Mouse (Mus musculus): ENCODE measurements around the gene Sox5. TPM values are rescaled to one million over a fixed set of nuclear protein-coding genes. Genes with fewer than 3 reads are reported as not detected.

Sox5 gene
- polyA plus RNA-seq (2014; fragmentation: Nextera tagmentation; extraction: Ambion mirVana) = 23.4 and 29.4 TPM in 2 replicates

DNA sequence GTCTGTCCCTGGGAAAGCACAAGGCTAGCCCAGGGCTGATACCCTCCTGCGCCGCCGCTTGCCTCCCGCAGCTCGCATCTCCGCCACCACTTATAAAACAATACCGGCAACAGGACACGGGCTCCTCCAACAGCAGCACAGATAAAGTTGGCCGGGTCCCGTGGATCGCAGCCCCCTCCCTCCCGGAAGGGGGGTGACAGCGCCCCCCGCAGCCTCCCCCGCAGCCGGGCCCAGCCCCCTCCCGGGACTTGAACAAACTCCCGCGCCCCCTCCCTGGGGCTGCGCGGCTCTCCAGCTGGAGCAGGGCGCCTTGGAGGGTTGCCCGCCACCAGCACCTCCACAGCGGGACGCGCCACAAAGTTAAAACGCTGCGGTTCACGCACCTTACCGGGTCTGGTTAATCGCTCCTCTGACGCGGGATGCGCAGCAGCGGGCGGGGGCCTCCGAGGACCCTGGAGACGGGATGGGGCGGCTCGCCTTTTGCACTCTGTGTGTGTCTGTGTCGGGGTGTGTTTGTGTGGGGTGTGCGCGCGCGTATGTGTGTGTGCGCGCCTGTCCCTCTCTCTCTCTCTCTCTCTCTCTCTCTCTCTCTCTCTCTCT, at the start of gene Sox5:
Gene Sox5 (minus strand): TSS at position 547 of the 600 bp plus-strand sequence.
- ATAC-seq (replicated peaks; ENCODE audit: insufficient number of reproducible peaks, low FRiP score, low TSS enrichment, low read depth) (peak; percentile 77), DNase-seq (ENCODE audit: low spot score) (peak; percentile 60)
- Histone ChIP-seq H3K9ac (replicated peaks; ENCODE audit: low read length) (peak within 1 kb of the TSS; percentile 77), H3K27ac (replicated peaks; ENCODE audit: low read depth, low read length) (no peak within 1 kb of the TSS), H3K36me3 (replicated peaks; ENCODE audit: control insufficient read depth, insufficient read depth, low read depth, low read length) (no peaks in the 10 kb centered on the region), H3K4me2 (ENCODE audit: low read depth, low read length) (peak within 1 kb of the TSS; percentile 97), H3K9me3 (replicated peaks; ENCODE audit: control insufficient read depth, low read length) (no peaks in the 10 kb centered on the region), H3K27me3 (ENCODE audit: control insufficient read depth, insufficient read depth, low read length) (peaks cover 5% of the 10 kb centered on the region; the same call in 1 of the 2 replicates), H3K4me3 (ENCODE audit: low read depth, low read length) (peak within 1 kb of the TSS; percentile 77), H3K4me1 (ENCODE audit: control insufficient read depth, insufficient read depth, low read length) (0 out of 2 replicates have a peak, but pooled peaks cover 6% of the 10 kb centered on the region)
- under 1% methylated on average over 43 of the region's 47 CpGs for WGBS

DNA sequence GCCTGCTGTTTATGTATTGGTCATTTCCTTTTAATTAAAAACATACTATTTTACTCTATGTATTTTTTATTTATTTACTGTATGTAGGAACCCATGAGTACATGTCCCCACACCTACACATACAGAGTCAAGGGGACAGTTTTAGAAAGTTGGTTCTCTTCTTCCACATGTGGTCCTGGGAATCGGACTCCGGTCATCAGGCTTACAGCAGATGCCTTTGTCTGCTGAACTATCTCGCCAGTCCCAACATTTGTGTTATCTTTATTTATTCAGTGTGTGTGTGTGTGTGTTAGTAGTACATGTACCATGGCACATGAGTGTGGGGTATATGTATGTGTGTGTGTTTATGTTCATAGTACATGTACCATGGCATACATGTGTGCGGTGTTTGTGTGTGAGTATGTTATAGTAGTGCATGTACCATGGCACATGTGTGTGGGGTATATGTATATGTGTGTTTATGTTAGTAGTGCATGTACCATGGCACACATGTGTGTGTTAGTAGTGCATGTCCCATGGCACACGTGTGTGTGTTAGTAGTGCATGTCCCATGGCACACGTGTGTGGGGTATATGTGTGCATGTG, 43.3 kb upstream of the Sox5 start:
- Histone ChIP-seq H3K4me2 (ENCODE audit: low read depth, low read length) (no peak overlapping the region), H3K4me1 (ENCODE audit: control insufficient read depth, insufficient read depth, low read length) (no peaks in the 10 kb centered on the region), H3K4me3 (ENCODE audit: low read depth, low read length) (no peak overlapping the region), H3K27me3 (ENCODE audit: control insufficient read depth, insufficient read depth, low read length) (no peaks in the 10 kb centered on the region), H3K27ac (replicated peaks; ENCODE audit: low read depth, low read length) (no peak overlapping the region), H3K36me3 (replicated peaks; ENCODE audit: control insufficient read depth, insufficient read depth, low read depth, low read length) (no peaks in the 10 kb centered on the region), H3K9ac (replicated peaks; ENCODE audit: low read length) (no peak overlapping the region), H3K9me3 (replicated peaks; ENCODE audit: control insufficient read depth, low read length) (no peaks in the 10 kb centered on the region)
- ATAC-seq (replicated peaks; ENCODE audit: insufficient number of reproducible peaks, low FRiP score, low TSS enrichment, low read depth) (no peak), DNase-seq (ENCODE audit: low spot score) (no peak)
- WGBS = 92% methylated on average over 6 of the region's 6 CpGs

DNA sequence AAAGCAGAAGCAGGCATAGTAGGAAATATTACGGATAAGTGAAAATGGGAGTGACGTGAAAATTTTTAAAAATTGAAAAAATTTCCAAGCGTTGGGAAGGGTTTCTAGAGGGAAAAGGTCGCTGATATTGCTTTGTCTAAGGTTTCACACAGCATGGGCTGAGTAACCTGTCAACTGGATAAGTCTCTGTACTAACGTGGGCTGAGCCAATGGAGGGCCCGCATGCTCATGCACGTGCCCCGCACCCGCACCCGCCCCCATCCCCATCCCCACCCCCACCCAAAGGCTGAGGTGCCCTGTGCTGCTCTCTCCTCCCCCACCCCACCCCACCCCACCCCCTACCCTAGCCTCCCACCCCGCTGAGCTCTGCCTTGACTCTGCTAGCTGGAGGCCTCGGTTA, 42.4 kb upstream of the Sox5 start:
- Histone ChIP-seq H3K27me3 (ENCODE audit: control insufficient read depth, insufficient read depth, low read length) (no peaks in the 10 kb centered on the region), H3K4me3 (ENCODE audit: low read depth, low read length) (no peak overlapping the region), H3K36me3 (replicated peaks; ENCODE audit: control insufficient read depth, insufficient read depth, low read depth, low read length) (no peaks in the 10 kb centered on the region), H3K27ac (replicated peaks; ENCODE audit: low read depth, low read length) (no peak overlapping the region), H3K4me1 (ENCODE audit: control insufficient read depth, insufficient read depth, low read length) (no peaks in the 10 kb centered on the region), H3K9me3 (replicated peaks; ENCODE audit: control insufficient read depth, low read length) (no peaks in the 10 kb centered on the region), H3K4me2 (ENCODE audit: low read depth, low read length) (no peak overlapping the region), H3K9ac (replicated peaks; ENCODE audit: low read length) (no peak overlapping the region)
- 0 out of 2 replicates have a peak, but pooled peaks have one; percentile 56 for ATAC-seq (replicated peaks; ENCODE audit: insufficient number of reproducible peaks, low FRiP score, low TSS enrichment, low read depth)
- DNase-seq (ENCODE audit: low spot score) = no peak
- 69% methylated on average over 12 of the region's 12 CpGs for WGBS

DNA sequence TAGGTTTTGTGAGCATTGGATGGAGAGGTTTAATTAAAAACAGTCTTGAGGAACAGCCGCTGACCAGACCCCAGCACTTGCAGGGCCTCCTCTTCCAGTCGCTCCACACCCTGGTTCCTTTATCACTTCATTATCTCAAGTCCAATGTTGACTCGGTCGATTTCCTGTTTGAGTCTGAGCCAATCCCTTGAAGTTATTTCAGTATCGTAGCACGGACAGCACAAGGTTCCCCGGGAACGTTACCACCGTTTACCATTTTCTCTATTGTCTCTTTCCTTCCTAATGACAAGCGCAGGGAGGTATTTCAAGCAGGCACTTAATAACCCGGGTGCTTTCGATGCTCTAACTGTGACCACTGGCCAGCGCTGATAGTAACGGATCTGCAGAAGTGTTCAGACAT, 40.8 kb upstream of the Sox5 start:
- WGBS = 59% methylated on average over 14 of the region's 14 CpGs
- H3K27me3 ChIP-seq (ENCODE audit: control insufficient read depth, insufficient read depth, low read length) = no peaks in the 10 kb centered on the region
- no peak overlapping the region for H3K9ac ChIP-seq (replicated peaks; ENCODE audit: low read length)
- ATAC-seq (replicated peaks; ENCODE audit: insufficient number of reproducible peaks, low FRiP score, low TSS enrichment, low read depth) (no peak), DNase-seq (ENCODE audit: low spot score) (no peak)
- H3K36me3 ChIP-seq (replicated peaks; ENCODE audit: control insufficient read depth, insufficient read depth, low read depth, low read length) = no peaks in the 10 kb centered on the region
- no peaks in the 10 kb centered on the region for H3K9me3 ChIP-seq (replicated peaks; ENCODE audit: control insufficient read depth, low read length)
- no peak overlapping the region for H3K4me3 ChIP-seq (ENCODE audit: low read depth, low read length)
- H3K4me1 ChIP-seq (ENCODE audit: control insufficient read depth, insufficient read depth, low read length) = no peaks in the 10 kb centered on the region
- H3K4me2 ChIP-seq (ENCODE audit: low read depth, low read length) = no peak overlapping the region
- H3K27ac ChIP-seq (replicated peaks; ENCODE audit: low read depth, low read length) = no peak overlapping the region

DNA sequence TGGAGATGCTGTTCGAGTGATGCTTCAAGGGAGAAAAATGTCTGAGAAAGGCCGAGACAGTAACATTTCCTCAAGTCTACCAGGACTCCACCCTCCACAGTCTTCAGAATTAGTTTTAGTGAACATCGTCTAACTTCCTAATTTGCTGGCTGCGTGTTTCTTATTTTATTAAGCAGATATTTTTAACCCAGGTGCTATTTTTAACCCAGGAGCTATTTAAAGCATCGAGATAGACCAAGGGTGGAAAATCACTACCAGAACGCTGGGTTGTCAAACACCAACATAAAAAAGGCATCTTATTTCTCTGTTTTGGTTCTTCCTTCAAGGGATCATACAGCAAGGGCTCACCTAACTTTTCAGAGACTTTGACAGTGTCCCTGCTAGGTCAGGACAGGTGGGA, 39.2 kb upstream of the Sox5 start:
- no peak for DNase-seq (ENCODE audit: low spot score)
- no peaks in the 10 kb centered on the region for H3K4me1 ChIP-seq (ENCODE audit: control insufficient read depth, insufficient read depth, low read length)
- WGBS = 83% methylated on average over 6 of the region's 6 CpGs

DNA sequence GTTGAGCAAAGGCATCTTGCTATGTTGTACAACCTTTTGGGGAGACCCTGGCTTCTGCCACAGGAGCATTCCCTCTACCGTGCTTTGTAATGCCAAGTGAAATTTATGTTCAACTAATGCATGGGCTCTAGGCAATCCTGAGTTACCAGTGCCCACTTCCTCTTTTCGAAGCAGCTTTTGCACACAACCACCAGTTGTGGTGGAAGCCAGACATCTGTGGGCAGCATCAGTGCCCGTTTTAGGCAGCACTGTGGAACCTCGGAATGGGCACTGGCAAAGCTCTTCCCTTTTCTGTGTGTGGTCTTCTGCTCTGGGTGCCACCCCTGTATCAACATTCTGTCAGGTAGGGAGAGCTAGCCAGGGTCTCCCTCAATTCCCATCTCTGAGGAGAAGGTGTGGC, 36.2 kb upstream of the Sox5 start:
- Histone ChIP-seq H3K9me3 (replicated peaks; ENCODE audit: control insufficient read depth, low read length) (no peaks in the 10 kb centered on the region), H3K4me2 (ENCODE audit: low read depth, low read length) (no peak overlapping the region), H3K4me1 (ENCODE audit: control insufficient read depth, insufficient read depth, low read length) (no peaks in the 10 kb centered on the region), H3K27ac (replicated peaks; ENCODE audit: low read depth, low read length) (no peak overlapping the region), H3K9ac (replicated peaks; ENCODE audit: low read length) (no peak overlapping the region), H3K27me3 (ENCODE audit: control insufficient read depth, insufficient read depth, low read length) (no peaks in the 10 kb centered on the region), H3K4me3 (ENCODE audit: low read depth, low read length) (no peak overlapping the region), H3K36me3 (replicated peaks; ENCODE audit: control insufficient read depth, insufficient read depth, low read depth, low read length) (no peaks in the 10 kb centered on the region)
- 92% methylated on average over 4 of the region's 4 CpGs for WGBS
- DNase-seq (ENCODE audit: low spot score) (no peak), ATAC-seq (replicated peaks; ENCODE audit: insufficient number of reproducible peaks, low FRiP score, low TSS enrichment, low read depth) (no peak)

More for the DNA sequence above, 39.2 kb upstream of the Sox5 start:
- H3K9ac ChIP-seq (replicated peaks; ENCODE audit: low read length) = no peak overlapping the region
- no peak for ATAC-seq (replicated peaks; ENCODE audit: insufficient number of reproducible peaks, low FRiP score, low TSS enrichment, low read depth)
- H3K4me3 ChIP-seq (ENCODE audit: low read depth, low read length) = no peak overlapping the region
- H3K27ac ChIP-seq (replicated peaks; ENCODE audit: low read depth, low read length) = no peak overlapping the region
- no peaks in the 10 kb centered on the region for H3K27me3 ChIP-seq (ENCODE audit: control insufficient read depth, insufficient read depth, low read length)
- H3K9me3 ChIP-seq (replicated peaks; ENCODE audit: control insufficient read depth, low read length) = no peaks in the 10 kb centered on the region
- no peak overlapping the region for H3K4me2 ChIP-seq (ENCODE audit: low read depth, low read length)
- H3K36me3 ChIP-seq (replicated peaks; ENCODE audit: control insufficient read depth, insufficient read depth, low read depth, low read length) = no peaks in the 10 kb centered on the region

DNA sequence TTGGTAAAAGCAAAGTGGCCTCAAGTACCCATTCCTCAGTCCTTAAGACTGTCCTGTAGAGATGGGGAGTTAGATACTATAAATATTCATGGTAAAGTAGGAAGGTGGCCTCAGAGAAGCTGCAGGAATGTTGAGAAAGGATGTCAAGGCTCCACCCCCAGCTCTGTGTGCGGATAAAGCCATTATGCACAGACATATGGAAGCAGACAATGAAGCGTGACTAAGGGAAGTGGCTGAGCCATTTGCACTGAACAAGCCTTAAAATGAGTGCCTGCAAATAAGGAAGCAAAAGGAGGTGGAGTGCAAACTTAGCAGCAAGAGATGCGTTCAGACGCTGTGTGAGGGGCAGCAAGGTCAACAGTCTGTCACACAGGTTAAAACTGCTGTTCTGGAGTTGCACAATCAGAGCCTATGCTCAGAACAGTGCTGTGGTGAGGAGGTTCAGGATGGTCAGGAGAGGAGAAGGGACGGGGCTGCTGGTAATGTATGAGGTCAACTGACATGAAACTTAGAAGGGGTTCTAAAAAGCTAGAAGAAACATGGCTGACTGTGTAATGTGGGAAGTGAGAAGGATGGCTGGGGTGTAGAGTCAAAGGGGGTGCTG, 35.7 kb upstream of the Sox5 start:
- DNase-seq (ENCODE audit: low spot score) (no peak), ATAC-seq (replicated peaks; ENCODE audit: insufficient number of reproducible peaks, low FRiP score, low TSS enrichment, low read depth) (no peak)
- 76% methylated on average over 5 of the region's 5 CpGs for WGBS

DNA sequence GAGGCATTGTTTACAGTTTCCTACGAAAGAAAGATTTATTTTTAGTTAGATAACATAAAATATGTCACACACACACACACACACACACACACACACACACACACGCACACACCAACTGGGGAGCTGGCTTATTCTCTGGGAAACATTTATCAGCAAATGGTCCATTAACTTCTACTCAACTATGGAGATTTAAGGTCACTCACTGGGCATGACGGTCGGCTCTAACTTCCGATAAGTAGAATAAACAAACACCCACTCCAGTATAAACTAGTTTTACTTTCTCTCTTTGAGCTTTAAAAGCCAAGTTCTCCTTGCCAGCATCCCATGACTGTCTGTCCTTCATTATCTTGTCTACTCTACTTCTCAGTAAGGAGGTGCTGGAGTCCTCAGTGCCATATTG, 33.8 kb upstream of the Sox5 start:
- Histone ChIP-seq H3K4me3 (ENCODE audit: low read depth, low read length) (no peak overlapping the region), H3K36me3 (replicated peaks; ENCODE audit: control insufficient read depth, insufficient read depth, low read depth, low read length) (no peaks in the 10 kb centered on the region), H3K4me2 (ENCODE audit: low read depth, low read length) (no peak overlapping the region), H3K27ac (replicated peaks; ENCODE audit: low read depth, low read length) (no peak overlapping the region), H3K9me3 (replicated peaks; ENCODE audit: control insufficient read depth, low read length) (no peaks in the 10 kb centered on the region), H3K9ac (replicated peaks; ENCODE audit: low read length) (no peak overlapping the region), H3K27me3 (ENCODE audit: control insufficient read depth, insufficient read depth, low read length) (no peaks in the 10 kb centered on the region), H3K4me1 (ENCODE audit: control insufficient read depth, insufficient read depth, low read length) (no peaks in the 10 kb centered on the region)
- no peak for DNase-seq (ENCODE audit: low spot score)
- WGBS = 75% methylated on average over 5 of the region's 5 CpGs
- ATAC-seq (replicated peaks; ENCODE audit: insufficient number of reproducible peaks, low FRiP score, low TSS enrichment, low read depth) = no peak

More for the DNA sequence above, 35.7 kb upstream of the Sox5 start:
- no peaks in the 10 kb centered on the region for H3K4me1 ChIP-seq (ENCODE audit: control insufficient read depth, insufficient read depth, low read length)
- H3K36me3 ChIP-seq (replicated peaks; ENCODE audit: control insufficient read depth, insufficient read depth, low read depth, low read length) = no peaks in the 10 kb centered on the region
- H3K4me3 ChIP-seq (ENCODE audit: low read depth, low read length) = no peak overlapping the region
- H3K9ac ChIP-seq (replicated peaks; ENCODE audit: low read length) = no peak overlapping the region
- no peaks in the 10 kb centered on the region for H3K27me3 ChIP-seq (ENCODE audit: control insufficient read depth, insufficient read depth, low read length)
- no peaks in the 10 kb centered on the region for H3K9me3 ChIP-seq (replicated peaks; ENCODE audit: control insufficient read depth, low read length)
- no peak overlapping the region for H3K27ac ChIP-seq (replicated peaks; ENCODE audit: low read depth, low read length)
- no peak overlapping the region for H3K4me2 ChIP-seq (ENCODE audit: low read depth, low read length)
